1 mouse cellular context compared by ENCODE assay signal in the genomic region with DNA sequence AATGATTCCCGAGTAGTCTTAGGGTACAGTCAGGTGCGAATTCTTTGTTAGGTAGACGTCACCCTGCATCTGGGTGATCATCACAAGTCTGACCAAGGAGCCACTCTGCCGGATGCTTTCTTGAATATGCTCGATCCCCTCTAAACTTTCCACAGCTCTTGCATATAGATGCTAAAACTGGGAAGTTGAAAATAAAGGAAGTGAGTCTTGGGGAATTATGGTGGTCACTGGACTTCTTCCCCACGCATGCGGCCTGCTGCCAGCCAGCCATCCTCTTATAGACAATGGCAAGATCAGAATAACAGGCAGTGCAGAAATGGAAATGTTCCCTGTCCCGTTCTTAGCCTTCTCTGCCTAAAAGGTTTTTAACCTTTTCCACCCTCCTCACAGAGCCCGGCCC.
TF ChIP-seq lines count a peak whose summit lies in the region.

No protein-coding gene starts in this region.

TF ChIP-seq in CH12.LX, 34 proteins besides CTCF, POLR2A, EP300 and RAD21:
- TF ChIP-seq MAZ (IDR thresholded peaks at IDR 0.05; ENCODE audit: low read depth, low read length), result no peak
- no peak for TF ChIP-seq MYC (IDR thresholded peaks at IDR 0.05; ENCODE audit: low read depth, low read length)
- no peak for TF ChIP-seq MXI1 (IDR thresholded peaks at IDR 0.05; ENCODE audit: low read depth, low read length)
- no peak for TF ChIP-seq USF2 (conservative IDR thresholded peaks at IDR 0.05; ENCODE audit: low read depth, low read length)
- no peak for TF ChIP-seq MAX (IDR thresholded peaks at IDR 0.05; ENCODE audit: low read length)
- TF ChIP-seq TCF12 (IDR thresholded peaks at IDR 0.05; ENCODE audit: low read depth, low read length), result no peak
- TF ChIP-seq E2F4 (IDR thresholded peaks at IDR 0.05; ENCODE audit: insufficient replicate concordance, low read depth, low read length), result no peak
- no peak for TF ChIP-seq KAT2A (IDR thresholded peaks at IDR 0.05; ENCODE audit: insufficient replicate concordance, low read length)
- no peak for TF ChIP-seq JUN (IDR thresholded peaks at IDR 0.05; ENCODE audit: insufficient read depth, low read depth, low read length)
- TF ChIP-seq ZC3H11A (IDR thresholded peaks at IDR 0.05; ENCODE audit: low read depth, low read length), result no peak
- no peak for TF ChIP-seq UBTF (IDR thresholded peaks at IDR 0.05; ENCODE audit: low read depth, low read length)
- TF ChIP-seq JUND (conservative IDR thresholded peaks at IDR 0.05; ENCODE audit: low read depth, low read length), result no peak
- no peak for TF ChIP-seq SIN3A (IDR thresholded peaks at IDR 0.05; ENCODE audit: low read length)
- TF ChIP-seq ELF1 (IDR thresholded peaks at IDR 0.05; ENCODE audit: low read depth, low read length), result no peak
- TF ChIP-seq CHD2 (IDR thresholded peaks at IDR 0.05; ENCODE audit: low read length), result no peak
- no peak for TF ChIP-seq ETS1 (conservative IDR thresholded peaks at IDR 0.05; ENCODE audit: low read depth, low read length)
- TF ChIP-seq ZKSCAN1 (IDR thresholded peaks at IDR 0.05; ENCODE audit: borderline replicate concordance, low read depth, low read length), result no peak
- TF ChIP-seq NELFE (IDR thresholded peaks at IDR 0.05; ENCODE audit: low read depth, low read length), result no peak
- no peak for TF ChIP-seq SMC3 (IDR thresholded peaks at IDR 0.05; ENCODE audit: low read depth, low read length)
